Mouse (Mus musculus): Measurements from ENCODE around the gene Hoxb7. TPM values are rescaled to one million over a fixed set of nuclear protein-coding genes. Genes with fewer than 3 reads are reported as not detected.

Gene Hoxb7
- polyA plus RNA-seq, 1 experiment: not detected

DNA sequence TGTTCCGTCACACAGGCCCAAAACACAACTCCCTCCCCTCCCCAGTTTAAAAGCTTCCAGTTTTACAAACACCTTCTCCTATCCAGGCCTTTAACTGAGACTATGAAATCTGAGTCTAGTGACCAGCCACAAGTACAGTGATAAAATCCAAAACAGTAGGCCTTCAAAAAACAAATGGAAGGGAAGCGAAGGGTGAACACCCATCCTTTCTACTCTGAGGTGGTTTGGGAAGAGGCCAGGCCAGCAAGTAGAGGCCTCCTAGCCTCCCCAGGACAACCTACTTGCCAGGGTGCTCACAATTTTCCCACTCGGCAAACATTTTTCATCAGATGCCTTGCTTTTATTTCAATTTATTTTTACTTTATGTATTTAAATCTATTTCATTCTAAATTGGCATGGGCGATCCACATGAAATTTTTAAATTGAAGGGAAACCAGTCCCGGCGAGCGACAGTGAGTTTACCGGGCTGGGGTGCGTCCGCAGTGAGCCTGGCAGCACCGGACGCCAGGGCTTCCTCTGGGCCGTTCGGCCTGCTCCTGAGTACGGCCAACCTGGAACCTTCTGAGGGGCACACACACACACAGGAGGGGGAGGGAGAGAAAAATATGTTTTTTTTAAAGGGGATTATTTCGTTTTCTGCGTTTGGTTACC lies 4.4 kb downstream of the Hoxb7 start:
- DNase-seq: no peak
- Histone ChIP-seq H3K27me3 (ENCODE audit: control insufficient read depth, insufficient read depth, low read length) (peaks cover 32% of the 10 kb centered on the region; the same call in 1 of the 2 replicates), H3K4me1 (ENCODE audit: control insufficient read depth, insufficient read depth, low read length) (no peaks in the 10 kb centered on the region), H3K27ac (ENCODE audit: insufficient read depth, low read length) (no peak overlapping the region), H3K4me3 (replicated peaks; ENCODE audit: insufficient read depth, low read depth, low read length) (no peak overlapping the region)
- 12% methylated on average over 17 of the region's 17 CpGs for WGBS
- TF ChIP-seq CTCF (IDR thresholded peaks at IDR 0.05; ENCODE audit: borderline replicate concordance, insufficient read depth, low read depth, low read length) (no peak), POLR2A (IDR thresholded peaks at IDR 0.05; ENCODE audit: borderline replicate concordance, insufficient read depth, low read length) (no peak)

GRCm38 (mm10) chr11:96291681-96292564 lies 5.5 kb downstream of the Hoxb7 start, which contains the start of gene Hoxb6:
TSS of gene Hoxb6 (plus strand) at chr11:96292476.
- no peak within 1 kb of the TSS for H3K27ac ChIP-seq (ENCODE audit: insufficient read depth, low read length)
- WGBS: 2% methylated on average over 22 of the region's 22 CpGs
- peaks cover 26% of the 10 kb centered on the region; the same call in 1 of the 2 replicates for H3K27me3 ChIP-seq (ENCODE audit: control insufficient read depth, insufficient read depth, low read length)
- no peak for TF ChIP-seq POLR2A (IDR thresholded peaks at IDR 0.05; ENCODE audit: borderline replicate concordance, insufficient read depth, low read length)
- no peak for TF ChIP-seq CTCF (IDR thresholded peaks at IDR 0.05; ENCODE audit: borderline replicate concordance, insufficient read depth, low read depth, low read length)
- no peak within 1 kb of the TSS for H3K4me3 ChIP-seq (replicated peaks; ENCODE audit: insufficient read depth, low read depth, low read length)
- no peaks in the 10 kb centered on the region for H3K4me1 ChIP-seq (ENCODE audit: control insufficient read depth, insufficient read depth, low read length)
- no peak for DNase-seq

DNA sequence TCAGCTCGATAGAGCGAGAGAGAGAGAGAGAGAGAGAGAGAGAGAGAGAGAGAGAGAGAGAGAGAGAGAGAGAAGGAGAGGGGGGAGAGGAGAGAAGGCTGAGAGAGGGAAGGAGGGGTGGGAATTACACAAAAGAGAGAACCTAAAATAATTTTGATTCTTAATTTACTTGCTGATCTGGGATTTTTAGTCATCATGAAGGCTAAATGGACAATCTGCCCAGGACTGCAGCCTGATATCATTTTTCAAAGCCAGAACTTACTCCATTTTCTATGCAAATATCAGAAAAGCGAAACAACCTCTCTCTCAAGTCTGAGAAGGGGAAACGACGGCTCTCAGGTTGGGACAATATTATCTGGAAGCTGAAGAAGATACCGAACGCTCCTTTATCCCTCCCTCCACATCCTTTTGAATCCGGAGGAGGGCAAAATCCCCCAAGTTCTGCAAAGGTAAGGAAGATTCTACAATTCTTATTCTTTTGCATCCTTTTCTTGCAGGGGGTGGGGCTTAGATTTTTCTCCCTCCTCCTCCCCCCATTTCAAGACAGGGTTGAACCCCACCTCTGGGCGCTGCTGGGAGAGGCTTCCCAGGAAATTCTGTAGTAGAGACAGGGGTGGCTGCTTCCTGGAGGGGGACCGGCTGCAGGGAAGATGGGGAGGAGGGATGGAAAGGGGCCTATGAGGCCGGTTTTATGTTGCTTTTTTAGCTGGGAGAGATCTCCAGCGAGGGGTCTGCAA lies 6.3 kb downstream of the Hoxb7 start:
- WGBS: 4% methylated on average over 12 of the region's 12 CpGs
- no peak for TF ChIP-seq CTCF (IDR thresholded peaks at IDR 0.05; ENCODE audit: borderline replicate concordance, insufficient read depth, low read depth, low read length)
- no peak for TF ChIP-seq POLR2A (IDR thresholded peaks at IDR 0.05; ENCODE audit: borderline replicate concordance, insufficient read depth, low read length)
- Histone ChIP-seq H3K27me3 (ENCODE audit: control insufficient read depth, insufficient read depth, low read length) (peaks cover 23% of the 10 kb centered on the region; the same call in 1 of the 2 replicates), H3K4me1 (ENCODE audit: control insufficient read depth, insufficient read depth, low read length) (no peaks in the 10 kb centered on the region), H3K27ac (ENCODE audit: insufficient read depth, low read length) (no peak overlapping the region), H3K4me3 (replicated peaks; ENCODE audit: insufficient read depth, low read depth, low read length) (no peak overlapping the region)
- DNase-seq: no peak

DNA sequence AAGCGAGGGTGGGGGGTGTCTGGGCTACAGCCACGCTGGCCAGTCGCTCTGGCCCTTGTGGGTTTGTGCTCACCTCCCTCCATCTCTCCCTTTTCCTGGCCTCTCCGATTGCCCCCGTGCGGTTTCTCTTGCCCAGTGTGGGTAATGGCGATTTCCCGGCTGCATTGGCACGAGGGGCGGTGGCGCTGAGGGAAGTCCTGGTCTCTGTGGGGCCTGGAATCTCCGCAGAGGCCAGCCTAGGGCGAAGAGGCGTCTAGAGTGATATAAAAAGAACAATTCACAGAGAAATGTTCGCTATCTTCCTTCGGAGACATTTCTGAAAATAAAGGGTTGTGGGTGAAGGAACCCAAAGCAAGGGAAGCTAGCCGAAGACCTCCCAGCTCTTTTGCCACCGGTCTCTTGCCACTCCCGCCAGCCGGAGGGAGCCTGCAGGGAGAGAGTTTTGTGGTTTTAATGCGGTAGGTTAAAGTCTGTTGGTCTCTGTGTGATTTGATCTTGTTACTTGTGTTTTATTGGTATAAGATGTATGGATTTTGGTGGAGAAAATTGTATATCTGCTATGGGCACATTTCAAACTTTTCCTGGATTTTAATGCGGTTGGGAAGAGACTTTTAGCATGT lies 7.0 kb downstream of the Hoxb7 start:
- Histone ChIP-seq H3K4me3 (replicated peaks; ENCODE audit: insufficient read depth, low read depth, low read length) (no peak overlapping the region), H3K4me1 (ENCODE audit: control insufficient read depth, insufficient read depth, low read length) (no peaks in the 10 kb centered on the region), H3K27me3 (ENCODE audit: control insufficient read depth, insufficient read depth, low read length) (peaks cover 23% of the 10 kb centered on the region; the same call in 1 of the 2 replicates), H3K27ac (ENCODE audit: insufficient read depth, low read length) (no peak overlapping the region)
- 2% methylated on average over 22 of the region's 22 CpGs for WGBS
- no peak for DNase-seq
- TF ChIP-seq CTCF (IDR thresholded peaks at IDR 0.05; ENCODE audit: borderline replicate concordance, insufficient read depth, low read depth, low read length) (no peak), POLR2A (IDR thresholded peaks at IDR 0.05; ENCODE audit: borderline replicate concordance, insufficient read depth, low read length) (no peak)

- Histone ChIP-seq H3K27me3 (ENCODE audit: control insufficient read depth, insufficient read depth, low read length) (peaks cover 22% of the 10 kb centered on the region; the same call in 1 of the 2 replicates), H3K4me3 (replicated peaks; ENCODE audit: insufficient read depth, low read depth, low read length) (no peak overlapping the region), H3K4me1 (ENCODE audit: control insufficient read depth, insufficient read depth, low read length) (no peaks in the 10 kb centered on the region), H3K27ac (ENCODE audit: insufficient read depth, low read length) (no peak overlapping the region)
- peak; percentile 17 to 50 for DNase-seq
- TF ChIP-seq CTCF (IDR thresholded peaks at IDR 0.05; ENCODE audit: borderline replicate concordance, insufficient read depth, low read depth, low read length) (peak; percentile 64), POLR2A (IDR thresholded peaks at IDR 0.05; ENCODE audit: borderline replicate concordance, insufficient read depth, low read length) (no peak)
- WGBS: 2% methylated on average over 32 of the region's 32 CpGs
Observed at GRCm38 (mm10) chr11:96294245-96295091, 8.0 kb downstream of the Hoxb7 start.

DNA sequence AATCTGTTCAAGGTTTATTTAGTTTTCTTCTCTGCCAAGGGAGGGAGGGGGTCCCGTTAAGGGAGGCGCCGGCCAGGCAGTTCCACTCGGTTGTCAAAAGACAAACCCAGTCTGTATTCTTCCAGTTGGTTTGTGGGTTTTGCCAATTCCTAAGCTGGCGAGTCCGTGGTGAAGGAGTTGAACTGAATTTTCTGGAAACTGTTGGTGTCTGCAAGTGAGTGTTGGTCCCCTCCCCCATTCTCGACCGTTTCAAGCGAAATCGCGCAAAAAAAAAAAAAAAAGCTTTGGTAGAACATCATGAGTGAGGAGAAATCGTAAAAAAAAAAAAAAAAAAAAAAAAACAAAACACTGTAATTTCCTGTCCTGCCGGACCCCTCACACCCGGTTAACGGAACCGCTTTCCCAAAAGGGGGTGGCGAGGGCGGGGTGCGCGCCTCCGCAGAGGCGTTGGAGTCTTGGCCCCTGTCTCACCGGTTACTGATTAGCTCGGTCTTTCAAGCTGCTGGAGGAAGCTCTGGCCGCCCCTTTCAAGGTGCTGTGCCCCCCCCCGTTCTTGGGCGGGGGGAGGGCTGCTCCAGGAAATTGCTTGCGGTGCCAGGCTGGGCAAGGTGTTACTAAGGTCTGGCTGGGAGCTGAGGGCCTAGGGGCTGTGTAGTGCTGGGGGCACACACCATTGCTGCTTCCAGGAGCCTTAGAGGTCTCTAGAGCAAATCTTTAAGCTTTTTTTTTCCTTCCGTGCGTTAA lies 8.8 kb downstream of the Hoxb7 start:
- H3K27ac ChIP-seq (ENCODE audit: insufficient read depth, low read length): no peak overlapping the region
- TF ChIP-seq CTCF (IDR thresholded peaks at IDR 0.05; ENCODE audit: borderline replicate concordance, insufficient read depth, low read depth, low read length) (no peak), POLR2A (IDR thresholded peaks at IDR 0.05; ENCODE audit: borderline replicate concordance, insufficient read depth, low read length) (no peak)
- no peaks in the 10 kb centered on the region for H3K4me1 ChIP-seq (ENCODE audit: control insufficient read depth, insufficient read depth, low read length)
- 1% methylated on average over 30 of the region's 30 CpGs for WGBS
- H3K27me3 ChIP-seq (ENCODE audit: control insufficient read depth, insufficient read depth, low read length): peaks cover 26% of the 10 kb centered on the region; the same call in 1 of the 2 replicates
- H3K4me3 ChIP-seq (replicated peaks; ENCODE audit: insufficient read depth, low read depth, low read length): no peak overlapping the region
- no peak for DNase-seq
